14 mouse cellular contexts compared by ENCODE assay signal in the genomic region with DNA sequence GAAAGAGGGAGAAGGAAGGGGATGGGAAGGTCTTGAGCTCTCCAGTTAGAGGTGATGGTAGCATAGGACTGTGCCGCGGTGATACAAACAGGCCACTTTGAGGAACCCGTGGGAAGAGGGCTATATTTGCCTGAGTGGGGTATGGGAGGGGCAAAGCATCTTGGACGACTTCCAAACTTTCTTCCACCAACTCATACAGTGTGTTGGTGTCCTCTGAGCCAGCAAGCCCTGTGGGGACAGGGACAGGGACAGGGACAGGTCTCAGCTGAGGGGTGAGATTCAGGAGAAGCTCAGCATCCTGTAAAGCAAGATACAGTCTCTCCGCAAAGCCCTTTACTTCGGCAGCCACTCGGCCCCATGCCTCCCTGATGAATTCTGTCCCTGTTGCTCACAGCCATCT. TPM values are rescaled to one million over a fixed set of nuclear protein-coding genes. Genes with fewer than 3 reads are reported as not detected.
DNase-seq lines count a peak whose midpoint lies in the region; ATAC-seq and TF ChIP-seq lines count a peak whose summit lies in the region.
"Had no signal": no experiment of that assay in that cellular context is flagged by ENCODE, and none has a peak within 500 bp of the region (broad histone marks: within the 10 kb centered on the region; RNA-seq: fewer than 3 reads in every experiment).

No protein-coding gene starts in this region.

- no peak for TF ChIP-seq CTCF in intestine, postnatal 0 days (IDR thresholded peaks at IDR 0.05; ENCODE audit: low read depth)

- H3K4me3 ChIP-seq in heart, embryonic 14.5 days (ENCODE audit: control insufficient read depth in 1 of 2, insufficient read depth in 1 of 2, low read depth in 1 of 2, low read length in 2 of 2): no peak overlapping the region
- no peak overlapping the region for H3K4me3 ChIP-seq in midbrain, embryonic 13.5 days (replicated peaks)
- no peak overlapping the region for H3K4me3 ChIP-seq in midbrain, embryonic 11.5 days (ENCODE audit: low read depth, low read length)
- H3K4me3 ChIP-seq in forebrain, embryonic 16.5 days (replicated peaks; ENCODE audit: low read length): no peak overlapping the region
- H3K4me3 ChIP-seq in midbrain, embryonic 16.5 days (ENCODE audit: low read depth, low read length): no peak overlapping the region
- no peak overlapping the region for H3K4me3 ChIP-seq in intestine, postnatal 0 days (ENCODE audit: low read depth, low read length)
- H3K4me3 ChIP-seq: erythroblast, embryonic 14.5 days; gastrocnemius, adult 2 months; liver, embryonic 13.5 days had no signal

- no peaks in the 10 kb centered on the region for H3K36me3 ChIP-seq in heart, embryonic 14.5 days (ENCODE audit: control insufficient read depth, insufficient read depth, low read length)
- no peaks in the 10 kb centered on the region for H3K36me3 ChIP-seq in midbrain, embryonic 13.5 days
- H3K36me3 ChIP-seq in midbrain, embryonic 11.5 days (ENCODE audit: control insufficient read depth, insufficient read depth, low read length): no peaks in the 10 kb centered on the region
- H3K36me3 ChIP-seq in forebrain, embryonic 16.5 days (ENCODE audit: control insufficient read depth, insufficient read depth): no peaks in the 10 kb centered on the region
- no peaks in the 10 kb centered on the region for H3K36me3 ChIP-seq in midbrain, embryonic 16.5 days (ENCODE audit: control insufficient read depth, insufficient read depth, low read length)
- H3K36me3 ChIP-seq in intestine, postnatal 0 days (ENCODE audit: control insufficient read depth, insufficient read depth): no peaks in the 10 kb centered on the region
- H3K36me3 ChIP-seq: liver, embryonic 13.5 days had no signal

- no peak overlapping the region for H3K4me2 ChIP-seq in heart, embryonic 14.5 days (ENCODE audit: low read length)
- H3K4me2 ChIP-seq in midbrain, embryonic 13.5 days (replicated peaks): no peak overlapping the region
- H3K4me2 ChIP-seq in midbrain, embryonic 11.5 days: no peak overlapping the region
- peak overlapping the region; percentile 27; the same call in 1 of the 2 replicates for H3K4me2 ChIP-seq in forebrain, embryonic 16.5 days (ENCODE audit: low read length)
- H3K4me2 ChIP-seq in midbrain, embryonic 16.5 days (ENCODE audit: low read length): no peak overlapping the region
- no peak overlapping the region for H3K4me2 ChIP-seq in intestine, postnatal 0 days (replicated peaks; ENCODE audit: low read depth)
- H3K4me2 ChIP-seq: liver, embryonic 13.5 days had no signal

- ATAC-seq in heart, embryonic 14.5 days (ENCODE audit: insufficient number of reproducible peaks, insufficient read depth, low FRiP score, low read depth): peak; percentile 19; the same call in 1 of the 2 replicates
- ATAC-seq in midbrain, embryonic 13.5 days: no peak
- no peak for ATAC-seq in midbrain, embryonic 11.5 days (ENCODE audit: low FRiP score)
- ATAC-seq in forebrain, embryonic 16.5 days: peak; percentile 40
- no peak for ATAC-seq in midbrain, embryonic 16.5 days
- ATAC-seq in intestine, postnatal 0 days: no peak
- ATAC-seq: CD4-positive, CD25-positive, alpha-beta regulatory T cell, adult 4 months had no signal

- no peak for DNase-seq in heart, adult 11 months
- no peak for DNase-seq in midbrain, embryonic 11.5 days (ENCODE audit: low spot score, missing footprints)
- DNase-seq: adrenal gland, postnatal 25 days; gastrocnemius, adult 2 months; liver, embryonic 13.5 days; lung, postnatal 36 days; thymus, postnatal 14 days had no signal

- H3K27ac ChIP-seq in heart, embryonic 14.5 days (replicated peaks in 1 of 2; ENCODE audit: control insufficient read depth in 1 of 2, insufficient read depth in 1 of 2, low read depth in 2 of 2, low read length in 2 of 2): no peak overlapping the region
- H3K27ac ChIP-seq in midbrain, embryonic 13.5 days: peak overlapping the region; percentile 48; the same call in 1 of the 2 replicates
- no peak overlapping the region for H3K27ac ChIP-seq in midbrain, embryonic 11.5 days (ENCODE audit: low read depth, low read length)
- H3K27ac ChIP-seq in forebrain, embryonic 16.5 days (ENCODE audit: low read length): peak overlapping the region; percentile 43
- H3K27ac ChIP-seq in midbrain, embryonic 16.5 days (ENCODE audit: low read length): peak overlapping the region; percentile 50
- H3K27ac ChIP-seq in intestine, postnatal 0 days (ENCODE audit: low read depth, low read length): no peak overlapping the region
- H3K27ac ChIP-seq: gastrocnemius, adult 2 months; liver, embryonic 13.5 days had no signal

- 57% methylated on average over 7 of the region's 7 CpGs for WGBS in heart, embryonic 14.5 days
- 73% methylated on average over 7 of the region's 7 CpGs for WGBS in midbrain, embryonic 13.5 days
- WGBS in midbrain, embryonic 11.5 days: 87% methylated on average over 7 of the region's 7 CpGs
- WGBS in forebrain, embryonic 16.5 days: 46% methylated on average over 7 of the region's 7 CpGs
- 73% methylated on average over 7 of the region's 7 CpGs for WGBS in midbrain, embryonic 16.5 days
- WGBS in intestine, postnatal 0 days: 65% methylated on average over 7 of the region's 7 CpGs

- no peak overlapping the region for H3K9ac ChIP-seq in heart, embryonic 14.5 days (ENCODE audit: low read length)
- no peak overlapping the region for H3K9ac ChIP-seq in midbrain, embryonic 13.5 days (replicated peaks)
- H3K9ac ChIP-seq in midbrain, embryonic 11.5 days (ENCODE audit: low read length): no peak overlapping the region
- H3K9ac ChIP-seq in forebrain, embryonic 16.5 days (replicated peaks; ENCODE audit: low read depth, low read length): no peak overlapping the region
- no peak overlapping the region for H3K9ac ChIP-seq in midbrain, embryonic 16.5 days (ENCODE audit: low read depth, low read length)
- H3K9ac ChIP-seq in intestine, postnatal 0 days (ENCODE audit: low read depth, low read length): no peak overlapping the region
- H3K9ac ChIP-seq: liver, embryonic 13.5 days had no signal

- no peaks in the 10 kb centered on the region for H3K9me3 ChIP-seq in heart, embryonic 14.5 days (ENCODE audit: control insufficient read depth, low read length)
- no peaks in the 10 kb centered on the region for H3K9me3 ChIP-seq in midbrain, embryonic 13.5 days
- H3K9me3 ChIP-seq in midbrain, embryonic 11.5 days (ENCODE audit: control insufficient read depth, low read length): no peaks in the 10 kb centered on the region
- no peaks in the 10 kb centered on the region for H3K9me3 ChIP-seq in forebrain, embryonic 16.5 days (ENCODE audit: control insufficient read depth, low read length)
- no peaks in the 10 kb centered on the region for H3K9me3 ChIP-seq in midbrain, embryonic 16.5 days (replicated peaks; ENCODE audit: control insufficient read depth, low read length, poor library complexity, severe bottlenecking)
- no peaks in the 10 kb centered on the region for H3K9me3 ChIP-seq in intestine, postnatal 0 days (ENCODE audit: control insufficient read depth)
- H3K9me3 ChIP-seq: liver, embryonic 13.5 days had no signal

- peaks cover 10% of the 10 kb centered on the region for H3K27me3 ChIP-seq in heart, embryonic 14.5 days (ENCODE audit: control insufficient read depth, insufficient read depth, low read length)
- H3K27me3 ChIP-seq in midbrain, embryonic 13.5 days: peaks cover 26% of the 10 kb centered on the region
- H3K27me3 ChIP-seq in midbrain, embryonic 11.5 days (ENCODE audit: control insufficient read depth, insufficient read depth, low read length): no peaks in the 10 kb centered on the region
- H3K27me3 ChIP-seq in forebrain, embryonic 16.5 days (replicated peaks; ENCODE audit: control insufficient read depth, insufficient read depth, low read length): no peaks in the 10 kb centered on the region
- H3K27me3 ChIP-seq in midbrain, embryonic 16.5 days (ENCODE audit: control insufficient read depth, insufficient read depth, low read depth, low read length): no peaks in the 10 kb centered on the region
- no peaks in the 10 kb centered on the region for H3K27me3 ChIP-seq in intestine, postnatal 0 days (replicated peaks; ENCODE audit: control insufficient read depth, insufficient read depth, low read length)

- H3K4me1 ChIP-seq in heart, embryonic 14.5 days (ENCODE audit: control insufficient read depth in 2 of 2, insufficient read depth in 2 of 2, low read length in 2 of 2): peaks cover 22 to 25% of the 10 kb centered on the region in 2 experiments
- H3K4me1 ChIP-seq in midbrain, embryonic 13.5 days (replicated peaks): peaks cover 47% of the 10 kb centered on the region
- peaks cover 10% of the 10 kb centered on the region for H3K4me1 ChIP-seq in midbrain, embryonic 11.5 days (ENCODE audit: control insufficient read depth, insufficient read depth, low read length)
- peaks cover 36% of the 10 kb centered on the region for H3K4me1 ChIP-seq in forebrain, embryonic 16.5 days (replicated peaks; ENCODE audit: control insufficient read depth, insufficient read depth, low read length)
- peaks cover 41% of the 10 kb centered on the region for H3K4me1 ChIP-seq in midbrain, embryonic 16.5 days (ENCODE audit: control insufficient read depth, insufficient read depth, low read length)
- H3K4me1 ChIP-seq in intestine, postnatal 0 days (replicated peaks; ENCODE audit: control insufficient read depth, insufficient read depth, low read length): 0 out of 2 replicates have a peak, but pooled peaks cover 3% of the 10 kb centered on the region
- H3K4me1 ChIP-seq: liver, embryonic 13.5 days had no signal

RNA-seq across cellular contexts. Expression of a gene that starts 50.5 kb away (rescaled TPM):
- 0.27 and 0.31 TPM in 2 replicates for polyA plus RNA-seq in heart, embryonic 14.5 days (2014; fragmentation: Nextera tagmentation; extraction: Ambion mirVana)
- 41.6 and 42.0 TPM in 2 replicates for polyA plus RNA-seq in midbrain, embryonic 13.5 days (2015; fragmentation: Nextera tagmentation; extraction: Ambion mirVana)
- 2.6 TPM in 2 replicates for polyA plus RNA-seq in midbrain, embryonic 11.5 days (2014; fragmentation: Nextera tagmentation; extraction: Ambion mirVana)
- polyA plus RNA-seq in forebrain, embryonic 16.5 days (2015; fragmentation: Nextera tagmentation; extraction: Ambion mirVana): 32.2 and 41.9 TPM in 2 replicates
- 72.9 and 75.7 TPM in 2 replicates for polyA plus RNA-seq in midbrain, embryonic 16.5 days (2015; fragmentation: Nextera tagmentation; extraction: Ambion mirVana)
- polyA plus RNA-seq in intestine, postnatal 0 days (2015; fragmentation: Nextera tagmentation; extraction: Ambion mirVana): 0.55 and 0.63 TPM in 2 replicates
- polyA plus RNA-seq: CD4-positive, CD25-positive, alpha-beta regulatory T cell, adult 4 months; erythroblast, embryonic 14.5 days had no signal

Comparison
In these comparisons a context has a peak if more than half of its experiments do, and no peak if none do; other contexts are left out.
1. H3K27ac ChIP-seq: peak in midbrain, embryonic 13.5 days (single experiment), forebrain, embryonic 16.5 days (single experiment) and midbrain, embryonic 16.5 days (single experiment); none in heart, embryonic 14.5 days (0 of 2), midbrain, embryonic 11.5 days (single experiment) and intestine, postnatal 0 days (single experiment).
2. ATAC-seq: peak in heart, embryonic 14.5 days (single experiment) and forebrain, embryonic 16.5 days (single experiment); none in midbrain, embryonic 13.5 days (single experiment), midbrain, embryonic 11.5 days (single experiment), midbrain, embryonic 16.5 days (single experiment) and intestine, postnatal 0 days (single experiment).